ENCODE assay signal across 10 mouse cellular contexts in the genomic region with DNA sequence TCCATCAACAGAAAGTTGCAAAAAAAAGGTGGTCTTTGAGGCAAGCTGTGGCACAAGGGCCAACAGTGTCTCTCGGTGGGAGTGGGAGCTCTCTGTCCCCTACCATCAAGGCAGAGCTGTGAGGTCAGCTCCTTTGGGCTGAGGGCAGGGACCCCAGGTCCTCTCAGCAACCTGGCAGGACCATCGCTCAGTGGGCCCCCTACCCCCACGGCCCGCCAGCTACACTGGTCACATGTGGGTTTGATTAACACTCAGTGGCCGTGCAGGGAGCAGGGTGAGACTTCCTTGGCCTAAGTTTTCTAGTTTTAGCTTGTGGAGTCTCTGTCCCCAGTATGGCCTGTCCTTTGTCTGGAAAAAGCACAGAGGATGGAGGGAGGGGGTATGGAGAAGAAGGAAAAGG. TPM values are rescaled to one million over a fixed set of nuclear protein-coding genes. Genes with fewer than 3 reads are reported as not detected.
A peak's percentile ranks its signal among the peaks of the same experiment; 100 is the strongest.
DNase-seq lines count a peak whose midpoint lies in the region; ATAC-seq and TF ChIP-seq lines count a peak whose summit lies in the region.
"Had no signal": no experiment of that assay in that cellular context is flagged by ENCODE, and none has a peak within 500 bp of the region (broad histone marks: within the 10 kb centered on the region; RNA-seq: fewer than 3 reads in every experiment).

No protein-coding gene starts in this region.

- H3K4me1 ChIP-seq in heart, embryonic 11.5 days (ENCODE audit: control insufficient read depth, insufficient read depth, low read length): peaks cover 16% of the 10 kb centered on the region
- peaks cover 12% of the 10 kb centered on the region; the same call in 1 of the 2 replicates for H3K4me1 ChIP-seq in stomach, embryonic 14.5 days (ENCODE audit: control insufficient read depth, insufficient read depth, low read length)
- H3K4me1 ChIP-seq in stomach, postnatal 0 days (replicated peaks; ENCODE audit: control insufficient read depth, insufficient read depth): no peaks in the 10 kb centered on the region; the same call in 1 of the 2 replicates
- H3K4me1 ChIP-seq in limb, embryonic 13.5 days: peaks cover 32% of the 10 kb centered on the region
- peaks cover 14% of the 10 kb centered on the region; the same call in 1 of the 2 replicates for H3K4me1 ChIP-seq in stomach, embryonic 16.5 days (ENCODE audit: control insufficient read depth, insufficient read depth, low read length)

- no peak for TF ChIP-seq CTCF in stomach, postnatal 0 days (IDR thresholded peaks at IDR 0.05; ENCODE audit: low read depth)

- peak overlapping the region; percentile 71 for H3K4me3 ChIP-seq in heart, embryonic 11.5 days (ENCODE audit: low read depth, low read length)
- H3K4me3 ChIP-seq in stomach, embryonic 14.5 days (ENCODE audit: low read depth, low read length): peak overlapping the region; percentile 66; the same call in 1 of the 2 replicates
- no peak overlapping the region for H3K4me3 ChIP-seq in stomach, postnatal 0 days (ENCODE audit: low read depth, low read length)
- peak overlapping the region; percentile 86 for H3K4me3 ChIP-seq in limb, embryonic 13.5 days
- peak overlapping the region; percentile 64 for H3K4me3 ChIP-seq in stomach, embryonic 16.5 days (replicated peaks; ENCODE audit: low read length)

- ATAC-seq in heart, embryonic 11.5 days (replicated peaks; ENCODE audit: insufficient number of reproducible peaks, low FRiP score, low TSS enrichment): no peak
- ATAC-seq in stomach, embryonic 14.5 days (ENCODE audit: insufficient number of reproducible peaks, insufficient read depth, low FRiP score, low read depth): no peak
- no peak for ATAC-seq in stomach, postnatal 0 days (ENCODE audit: low FRiP score, low TSS enrichment)
- no peak for ATAC-seq in limb, embryonic 13.5 days (ENCODE audit: low FRiP score, low read depth)
- no peak for ATAC-seq in stomach, embryonic 16.5 days (ENCODE audit: insufficient read depth, low FRiP score)
- ATAC-seq in megakaryocyte, adult 5-6 weeks (ENCODE audit: poor library complexity, severe bottlenecking): no peak
- ATAC-seq: lung, postnatal 0 days had no signal

- H3K9me3 ChIP-seq in heart, embryonic 11.5 days (replicated peaks; ENCODE audit: control insufficient read depth, low read length): no peaks in the 10 kb centered on the region
- no peaks in the 10 kb centered on the region for H3K9me3 ChIP-seq in stomach, embryonic 14.5 days (ENCODE audit: control insufficient read depth, low read depth, low read length)
- no peaks in the 10 kb centered on the region for H3K9me3 ChIP-seq in stomach, postnatal 0 days (ENCODE audit: control insufficient read depth, low read length)
- H3K9me3 ChIP-seq in limb, embryonic 13.5 days: no peaks in the 10 kb centered on the region
- no peaks in the 10 kb centered on the region for H3K9me3 ChIP-seq in stomach, embryonic 16.5 days (replicated peaks; ENCODE audit: control insufficient read depth, low read length)

- no peak overlapping the region for H3K27ac ChIP-seq in heart, embryonic 11.5 days (ENCODE audit: low read depth, low read length)
- H3K27ac ChIP-seq in stomach, embryonic 14.5 days (ENCODE audit: low read length): no peak overlapping the region
- no peak overlapping the region for H3K27ac ChIP-seq in stomach, postnatal 0 days (replicated peaks)
- H3K27ac ChIP-seq in limb, embryonic 13.5 days: peak overlapping the region; percentile 28; the same call in 1 of the 2 replicates
- no peak overlapping the region for H3K27ac ChIP-seq in stomach, embryonic 16.5 days (ENCODE audit: low read length)

- peaks cover 4% of the 10 kb centered on the region; the same call in 1 of the 2 replicates for H3K27me3 ChIP-seq in heart, embryonic 11.5 days (ENCODE audit: control insufficient read depth, insufficient read depth, low read length)
- no peaks in the 10 kb centered on the region for H3K27me3 ChIP-seq in stomach, embryonic 14.5 days (ENCODE audit: control insufficient read depth, insufficient read depth, low read length)
- H3K27me3 ChIP-seq in stomach, postnatal 0 days (ENCODE audit: control insufficient read depth, insufficient read depth, low read length): no peaks in the 10 kb centered on the region
- no peaks in the 10 kb centered on the region for H3K27me3 ChIP-seq in limb, embryonic 13.5 days
- no peaks in the 10 kb centered on the region for H3K27me3 ChIP-seq in stomach, embryonic 16.5 days (ENCODE audit: control insufficient read depth, insufficient read depth, low read length)

- H3K36me3 ChIP-seq in heart, embryonic 11.5 days (ENCODE audit: control insufficient read depth, insufficient read depth, low read length): no peaks in the 10 kb centered on the region
- H3K36me3 ChIP-seq in stomach, embryonic 14.5 days (ENCODE audit: control insufficient read depth, insufficient read depth, low read length): peaks cover 6% of the 10 kb centered on the region
- no peaks in the 10 kb centered on the region for H3K36me3 ChIP-seq in stomach, postnatal 0 days (ENCODE audit: control insufficient read depth, insufficient read depth, low read length)
- peaks cover 22% of the 10 kb centered on the region for H3K36me3 ChIP-seq in limb, embryonic 13.5 days
- no peaks in the 10 kb centered on the region for H3K36me3 ChIP-seq in stomach, embryonic 16.5 days (ENCODE audit: control insufficient read depth, insufficient read depth, low read length)

- 54% methylated on average over 5 of the region's 5 CpGs for WGBS in heart, embryonic 11.5 days (ENCODE audit: insufficient replicate concordance)
- 40% methylated on average over 5 of the region's 5 CpGs for WGBS in stomach, embryonic 14.5 days
- 58% methylated on average over 5 of the region's 5 CpGs for WGBS in stomach, postnatal 0 days
- WGBS in limb, embryonic 13.5 days: 19% methylated on average over 5 of the region's 5 CpGs
- WGBS in stomach, embryonic 16.5 days: 53% methylated on average over 5 of the region's 5 CpGs

- peak overlapping the region; percentile 78 for H3K4me2 ChIP-seq in heart, embryonic 11.5 days
- H3K4me2 ChIP-seq in stomach, embryonic 14.5 days (replicated peaks; ENCODE audit: low read depth, low read length): peak overlapping the region; percentile 79
- no peak overlapping the region for H3K4me2 ChIP-seq in stomach, postnatal 0 days (replicated peaks; ENCODE audit: low read depth)
- H3K4me2 ChIP-seq in limb, embryonic 13.5 days (replicated peaks): peak overlapping the region; percentile 97
- H3K4me2 ChIP-seq in stomach, embryonic 16.5 days (ENCODE audit: low read depth, low read length): peak overlapping the region; percentile 75

- peak overlapping the region; percentile 85 for H3K9ac ChIP-seq in heart, embryonic 11.5 days (ENCODE audit: low read depth, low read length)
- H3K9ac ChIP-seq in stomach, embryonic 14.5 days (replicated peaks; ENCODE audit: low read depth, low read length): peak overlapping the region; percentile 89; the same call in 1 of the 2 replicates
- H3K9ac ChIP-seq in stomach, postnatal 0 days (ENCODE audit: low read length): no peak overlapping the region
- peak overlapping the region; percentile 96 for H3K9ac ChIP-seq in limb, embryonic 13.5 days
- H3K9ac ChIP-seq in stomach, embryonic 16.5 days (ENCODE audit: low read length): peak overlapping the region; percentile 90; the same call in 1 of the 2 replicates

- no peak for TF ChIP-seq EP300 in stomach, postnatal 0 days (optimal IDR thresholded peaks at IDR 0.05)

- no peak for DNase-seq in heart, adult 9 months (ENCODE audit: low spot score in 2 of 2)
- DNase-seq in stomach, postnatal 0 days (ENCODE audit: low spot score): no peak
- DNase-seq in urinary bladder, postnatal 14 days (ENCODE audit: low spot score): no peak
- DNase-seq: retina, postnatal 1 day had no signal

RNA-seq across cellular contexts. Expression of gene Efna2, which starts 1.5 kb away (rescaled TPM):
- polyA plus RNA-seq in heart, embryonic 11.5 days (2014; fragmentation: Nextera tagmentation; extraction: Ambion mirVana): 13.9 and 14.8 TPM in 2 replicates
- 12.2 and 12.5 TPM in 2 replicates for polyA plus RNA-seq in stomach, embryonic 14.5 days (2014; fragmentation: Nextera tagmentation; extraction: Ambion mirVana)
- 6.5 and 7.2 TPM in 2 replicates for polyA plus RNA-seq in stomach, postnatal 0 days (2015; fragmentation: Nextera tagmentation; extraction: Ambion mirVana)
- polyA plus RNA-seq in limb, embryonic 13.5 days (2015; fragmentation: Nextera tagmentation; extraction: Ambion mirVana): 39.5 and 40.4 TPM in 2 replicates
- polyA plus RNA-seq in stomach, embryonic 16.5 days (2015; fragmentation: Nextera tagmentation; extraction: Ambion mirVana): 9.3 and 10.5 TPM in 2 replicates
- 0.49 TPM in 1 of 2 replicates, not detected in the other for total RNA-seq in megakaryocyte, adult 5-6 weeks (2015)
- 0.12 TPM in 1 of 2 replicates, not detected in the other for total RNA-seq in megakaryocyte, adult 5-6 weeks (2017)

RNA-seq across cellular contexts. Expression of gene 1600002K03Rik, which starts 8.1 kb away (rescaled TPM):
- polyA plus RNA-seq in heart, embryonic 11.5 days (2014; fragmentation: Nextera tagmentation; extraction: Ambion mirVana): 9.6 and 12.4 TPM in 2 replicates
- 12.5 and 13.9 TPM in 2 replicates for polyA plus RNA-seq in stomach, embryonic 14.5 days (2014; fragmentation: Nextera tagmentation; extraction: Ambion mirVana)
- polyA plus RNA-seq in stomach, postnatal 0 days (2015; fragmentation: Nextera tagmentation; extraction: Ambion mirVana): 13.9 and 14.1 TPM in 2 replicates
- 9.7 and 11.0 TPM in 2 replicates for polyA plus RNA-seq in limb, embryonic 13.5 days (2015; fragmentation: Nextera tagmentation; extraction: Ambion mirVana)
- polyA plus RNA-seq in stomach, embryonic 16.5 days (2015; fragmentation: Nextera tagmentation; extraction: Ambion mirVana): 16.4 and 16.6 TPM in 2 replicates
- total RNA-seq in megakaryocyte, adult 5-6 weeks (2015): 19.3 and 21.0 TPM in 2 replicates
- total RNA-seq in megakaryocyte, adult 5-6 weeks (2017): 18.8 and 20.9 TPM in 2 replicates

RNA-seq across cellular contexts. Expression of gene Cirbp, which starts 15.0 kb away (rescaled TPM):
- 49.1 and 52.7 TPM in 2 replicates for polyA plus RNA-seq in heart, embryonic 11.5 days (2014; fragmentation: Nextera tagmentation; extraction: Ambion mirVana)
- polyA plus RNA-seq in stomach, embryonic 14.5 days (2014; fragmentation: Nextera tagmentation; extraction: Ambion mirVana): 92.7 and 105 TPM in 2 replicates
- 237 and 244 TPM in 2 replicates for polyA plus RNA-seq in stomach, postnatal 0 days (2015; fragmentation: Nextera tagmentation; extraction: Ambion mirVana)
- 149 and 194 TPM in 2 replicates for polyA plus RNA-seq in limb, embryonic 13.5 days (2015; fragmentation: Nextera tagmentation; extraction: Ambion mirVana)
- polyA plus RNA-seq in stomach, embryonic 16.5 days (2015; fragmentation: Nextera tagmentation; extraction: Ambion mirVana): 69.8 and 80.8 TPM in 2 replicates
- 11.7 and 13.8 TPM in 2 replicates for total RNA-seq in megakaryocyte, adult 5-6 weeks (2015)
- 29.3 and 32.1 TPM in 2 replicates for total RNA-seq in megakaryocyte, adult 5-6 weeks (2017)

RNA-seq across cellular contexts. Expression of gene Midn, which starts 32.8 kb away (rescaled TPM):
- polyA plus RNA-seq in heart, embryonic 11.5 days (2014; fragmentation: Nextera tagmentation; extraction: Ambion mirVana): 29.5 and 31.9 TPM in 2 replicates
- polyA plus RNA-seq in stomach, embryonic 14.5 days (2014; fragmentation: Nextera tagmentation; extraction: Ambion mirVana): 29.3 and 32.1 TPM in 2 replicates
- 8.5 and 9.6 TPM in 2 replicates for polyA plus RNA-seq in stomach, postnatal 0 days (2015; fragmentation: Nextera tagmentation; extraction: Ambion mirVana)
- 22.9 and 23.2 TPM in 2 replicates for polyA plus RNA-seq in limb, embryonic 13.5 days (2015; fragmentation: Nextera tagmentation; extraction: Ambion mirVana)
- 7.8 and 9.8 TPM in 2 replicates for polyA plus RNA-seq in stomach, embryonic 16.5 days (2015; fragmentation: Nextera tagmentation; extraction: Ambion mirVana)
- total RNA-seq in megakaryocyte, adult 5-6 weeks (2015): 29.5 and 29.6 TPM in 2 replicates
- total RNA-seq in megakaryocyte, adult 5-6 weeks (2017): 22.4 and 36.1 TPM in 2 replicates

RNA-seq across cellular contexts. Expression of gene Cbarp, which starts 40.2 kb away (rescaled TPM):
- polyA plus RNA-seq in heart, embryonic 11.5 days (2014; fragmentation: Nextera tagmentation; extraction: Ambion mirVana): 2.5 and 2.7 TPM in 2 replicates
- 7.5 and 10.1 TPM in 2 replicates for polyA plus RNA-seq in stomach, embryonic 14.5 days (2014; fragmentation: Nextera tagmentation; extraction: Ambion mirVana)
- 4.2 and 4.3 TPM in 2 replicates for polyA plus RNA-seq in stomach, postnatal 0 days (2015; fragmentation: Nextera tagmentation; extraction: Ambion mirVana)
- 7.4 and 8.1 TPM in 2 replicates for polyA plus RNA-seq in limb, embryonic 13.5 days (2015; fragmentation: Nextera tagmentation; extraction: Ambion mirVana)
- 3.1 and 3.9 TPM in 2 replicates for polyA plus RNA-seq in stomach, embryonic 16.5 days (2015; fragmentation: Nextera tagmentation; extraction: Ambion mirVana)
- 1.6 and 2.2 TPM in 2 replicates for total RNA-seq in megakaryocyte, adult 5-6 weeks (2015)
- 1.4 TPM in 1 of 2 replicates, not detected in the other for total RNA-seq in megakaryocyte, adult 5-6 weeks (2017)
